11 mouse cellular contexts compared by ENCODE assay signal in genomic region chr3:33143592-33143991, GRCm38 (mm10). TPM values are rescaled to one million over a fixed set of nuclear protein-coding genes. Genes with fewer than 3 reads are reported as not detected.
A peak's percentile ranks its signal among the peaks of the same experiment; 100 is the strongest.
DNase-seq lines count a peak whose midpoint lies in the region; ATAC-seq lines count a peak whose summit lies in the region.
"Had no signal": no experiment of that assay in that cellular context is flagged by ENCODE, and none has a peak within 500 bp of the region (broad histone marks: within the 10 kb centered on the region; RNA-seq: fewer than 3 reads in every experiment).

No protein-coding gene starts in this region.

- no peak overlapping the region for H3K27ac ChIP-seq in heart, embryonic 13.5 days (replicated peaks)
- H3K27ac ChIP-seq in embryonic facial prominence, embryonic 12.5 days = no peak overlapping the region
- H3K27ac ChIP-seq in hindbrain, embryonic 14.5 days = no peak overlapping the region
- no peak overlapping the region for H3K27ac ChIP-seq in midbrain, embryonic 13.5 days

- peaks cover 7% of the 10 kb centered on the region for H3K4me1 ChIP-seq in heart, embryonic 13.5 days
- 0 out of 2 replicates have a peak, but pooled peaks cover 4% of the 10 kb centered on the region for H3K4me1 ChIP-seq in embryonic facial prominence, embryonic 12.5 days
- no peaks in the 10 kb centered on the region; the same call in 1 of the 2 replicates for H3K4me1 ChIP-seq in hindbrain, embryonic 14.5 days (replicated peaks; ENCODE audit: control insufficient read depth, insufficient read depth, low read length)
- peaks cover 9% of the 10 kb centered on the region for H3K4me1 ChIP-seq in midbrain, embryonic 13.5 days (replicated peaks)

- no peaks in the 10 kb centered on the region for H3K36me3 ChIP-seq in heart, embryonic 13.5 days
- no peaks in the 10 kb centered on the region for H3K36me3 ChIP-seq in embryonic facial prominence, embryonic 12.5 days
- no peaks in the 10 kb centered on the region for H3K36me3 ChIP-seq in hindbrain, embryonic 14.5 days (replicated peaks; ENCODE audit: control insufficient read depth, insufficient read depth)
- no peaks in the 10 kb centered on the region for H3K36me3 ChIP-seq in midbrain, embryonic 13.5 days

- H3K9ac ChIP-seq in heart, embryonic 13.5 days = no peak overlapping the region
- H3K9ac ChIP-seq in embryonic facial prominence, embryonic 12.5 days = no peak overlapping the region
- H3K9ac ChIP-seq in hindbrain, embryonic 14.5 days = no peak overlapping the region
- no peak overlapping the region for H3K9ac ChIP-seq in midbrain, embryonic 13.5 days (replicated peaks)

- 72% methylated on average over 7 of the region's 7 CpGs for WGBS in heart, embryonic 13.5 days
- 73% methylated on average over 7 of the region's 7 CpGs for WGBS in embryonic facial prominence, embryonic 12.5 days
- WGBS in hindbrain, embryonic 14.5 days = 86% methylated on average over 7 of the region's 7 CpGs
- 84% methylated on average over 7 of the region's 7 CpGs for WGBS in midbrain, embryonic 13.5 days

- no peak for ATAC-seq in heart, embryonic 13.5 days (ENCODE audit: extremely low read depth, insufficient number of reproducible peaks, low FRiP score, low TSS enrichment)
- no peak for ATAC-seq in embryonic facial prominence, embryonic 12.5 days (ENCODE audit: insufficient number of reproducible peaks, insufficient read depth, low FRiP score, low TSS enrichment)
- peak; percentile 22; the same call in 1 of the 2 replicates for ATAC-seq in hindbrain, embryonic 14.5 days (ENCODE audit: low FRiP score)
- ATAC-seq in midbrain, embryonic 13.5 days = peak; percentile 41

- no peaks in the 10 kb centered on the region for H3K9me3 ChIP-seq in heart, embryonic 13.5 days
- H3K9me3 ChIP-seq in embryonic facial prominence, embryonic 12.5 days = no peaks in the 10 kb centered on the region
- no peaks in the 10 kb centered on the region for H3K9me3 ChIP-seq in hindbrain, embryonic 14.5 days (ENCODE audit: control insufficient read depth, low read length)
- no peaks in the 10 kb centered on the region for H3K9me3 ChIP-seq in midbrain, embryonic 13.5 days
- H3K9me3 ChIP-seq: megakaryocyte, embryonic 14.5 days had no signal

- H3K4me3 ChIP-seq in heart, embryonic 13.5 days = peak overlapping the region; percentile 72; the same call in 1 of the 2 replicates
- H3K4me3 ChIP-seq in embryonic facial prominence, embryonic 12.5 days = peak overlapping the region; percentile 52
- H3K4me3 ChIP-seq in hindbrain, embryonic 14.5 days (replicated peaks; ENCODE audit: low read length) = peak overlapping the region; percentile 84
- H3K4me3 ChIP-seq in midbrain, embryonic 13.5 days (replicated peaks) = peak overlapping the region; percentile 71

- intact Hi-C loops in heart, postnatal 14 days (cut with DNase I) = no loop called here

- H3K4me2 ChIP-seq in heart, embryonic 13.5 days = peak overlapping the region; percentile 87
- H3K4me2 ChIP-seq in embryonic facial prominence, embryonic 12.5 days (replicated peaks) = peak overlapping the region; percentile 68
- H3K4me2 ChIP-seq in hindbrain, embryonic 14.5 days (replicated peaks) = peak overlapping the region; percentile 91
- peak overlapping the region; percentile 94 for H3K4me2 ChIP-seq in midbrain, embryonic 13.5 days (replicated peaks)

- no peak for DNase-seq in heart, postnatal 14 days
- DNase-seq in hindbrain, embryonic 14.5 days (ENCODE audit: low spot score) = no peak
- DNase-seq in spleen, postnatal 10 days (ENCODE audit: low spot score in 2 of 2) = no peak
- DNase-seq in left cerebral cortex, adult 11 months (ENCODE audit: low spot score) = no peak
- no peak for DNase-seq in cerebellum, adult 18-20 months
- DNase-seq: thymus, adult 2 months had no signal

- peaks cover 54% of the 10 kb centered on the region for H3K27me3 ChIP-seq in heart, embryonic 13.5 days (replicated peaks)
- peaks cover 26% of the 10 kb centered on the region for H3K27me3 ChIP-seq in embryonic facial prominence, embryonic 12.5 days
- H3K27me3 ChIP-seq in hindbrain, embryonic 14.5 days (ENCODE audit: control insufficient read depth, insufficient read depth, low read length) = peaks cover 5% of the 10 kb centered on the region; the same call in 1 of the 2 replicates
- peaks cover 32% of the 10 kb centered on the region for H3K27me3 ChIP-seq in midbrain, embryonic 13.5 days

RNA-seq across cellular contexts. Expression of gene Pex5l, which starts 0.5 kb away (rescaled TPM):
- not detected in 2 replicates for polyA plus RNA-seq in heart, embryonic 13.5 days (2015; fragmentation: Nextera tagmentation; extraction: Ambion mirVana)
- total RNA-seq in heart, postnatal 14 days (2021) = under 1 TPM; 0.56 to 0.60 TPM
- polyA plus RNA-seq in embryonic facial prominence, embryonic 12.5 days (2016; fragmentation: Nextera tagmentation; extraction: Ambion mirVana) = 1.9 and 3.2 TPM in 2 replicates
- polyA plus RNA-seq in hindbrain, embryonic 14.5 days (2014; fragmentation: Nextera tagmentation; extraction: Ambion mirVana) = 4.4 and 5.5 TPM in 2 replicates
- 1.5 and 1.6 TPM in 2 replicates for polyA plus RNA-seq in midbrain, embryonic 13.5 days (2015; fragmentation: Nextera tagmentation; extraction: Ambion mirVana)
- polyA plus RNA-seq: C2C12 had no signal

Comparison
In these comparisons a context has a peak if more than half of its experiments do, and no peak if none do; other contexts are left out.
1. ATAC-seq: peak in hindbrain, embryonic 14.5 days (single experiment) and midbrain, embryonic 13.5 days (single experiment); none in heart, embryonic 13.5 days (single experiment) and embryonic facial prominence, embryonic 12.5 days (single experiment).
2. Peak in every context shown above with its lines, with median percentiles within 50 percentile points of each other: H3K4me2 ChIP-seq and H3K4me3 ChIP-seq.